Mouse (Mus musculus) cortical plate, adult 2 months (tissue): ENCODE data around the gene Rasa3.

ENCODE experiments used
- CTCF ChIP-seq: fragments of 200-500 bp; IDR thresholded peaks from 2 replicates; pipeline ENCODE4 v1.5.1; 2011; ENCODE audit warnings: mild to moderate bottlenecking, control low read depth, low read length; ENCODE audit not compliant: insufficient read depth; ENCODE audit errors: extremely low read depth
- POLR2A ChIP-seq: fragments of 200-500 bp; IDR thresholded peaks from 2 replicates; pipeline ENCODE4 v1.6.1; 2011; ENCODE audit warnings: mild to moderate bottlenecking, low read length, control low read depth; ENCODE audit not compliant: insufficient read depth; ENCODE audit errors: extremely low read depth

DNA sequence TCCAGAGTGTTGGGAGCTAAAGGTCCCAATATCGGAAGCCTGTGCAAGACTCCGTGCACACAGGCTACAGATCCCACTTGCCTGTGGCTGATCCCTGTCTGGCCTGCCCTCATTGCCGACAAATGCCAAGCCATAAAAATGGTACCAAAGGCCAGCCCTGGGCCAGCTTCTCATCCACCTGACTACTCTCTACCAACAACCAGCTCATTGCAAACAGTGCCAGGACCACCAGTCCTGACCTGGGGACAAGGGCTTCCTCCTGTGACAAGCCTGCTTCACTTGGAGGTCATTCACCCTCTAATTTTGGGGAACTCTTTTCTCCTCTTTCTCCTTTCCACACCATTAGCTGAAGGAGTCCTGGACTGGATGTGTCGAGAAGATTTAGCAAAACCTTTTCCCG lies 29.8 kb downstream of the Rasa3 start:
- TF ChIP-seq CTCF: no peak
- TF ChIP-seq POLR2A: no peak
